Mouse (Mus musculus) neural tube, embryonic 14.5 days (tissue): ENCODE measurements around the gene Tnip1. TPM values are rescaled to one million over a fixed set of nuclear protein-coding genes. Genes with fewer than 3 reads are reported as not detected.

Experiments
- ATAC-seq: fragments of 200-750 bp; cut with Nextera tagmentation; 2 replicates; pipeline ENCODE4 v1.8.0; 2017; ENCODE audit warnings: low read depth, mild to moderate bottlenecking, moderate TSS enrichment, moderate library complexity
- H3K27ac ChIP-seq: fragments of 300-500 bp; sonication (generic); 2 replicates; pipeline ENCODE4 v1.5.1; 2014; ENCODE audit warnings: low read depth, mild to moderate bottlenecking, control low read depth, low read length, moderate library complexity, mixed read lengths
- H3K27me3 ChIP-seq: fragments of 300-500 bp; sonication (generic); 2 replicates; pipeline ENCODE4 v1.6.1; 2014; ENCODE audit warnings: low read length; ENCODE audit not compliant: control insufficient read depth, insufficient read depth
- H3K36me3 ChIP-seq: fragments of 300-500 bp; sonication (generic); 2 replicates; pipeline ENCODE4 v1.6.1; 2014; ENCODE audit warnings: low read length, mixed read lengths; ENCODE audit not compliant: control insufficient read depth, insufficient read depth
- H3K4me1 ChIP-seq: fragments of 300-500 bp; sonication (generic); 2 replicates; pipeline ENCODE4 v1.6.1; 2014; ENCODE audit warnings: low read length; ENCODE audit not compliant: control insufficient read depth, insufficient read depth
- H3K4me2 ChIP-seq: fragments of 300-500 bp; sonication (generic); 2 replicates; pipeline ENCODE4 v1.6.1; 2014; ENCODE audit warnings: mild to moderate bottlenecking, low read depth, low read length, control low read depth
- H3K4me3 ChIP-seq: fragments of 300-500 bp; sonication (generic); 2 replicates; pipeline ENCODE4 v1.5.1; 2014; ENCODE audit warnings: low read depth, low read length, control low read depth, mixed read lengths
- H3K9ac ChIP-seq: fragments of 300-500 bp; sonication (generic); replicated peaks from 2 replicates; pipeline ENCODE4 v1.6.1; 2014; ENCODE audit warnings: low read depth, mild to moderate bottlenecking, control low read depth, low read length, mixed read lengths
- H3K9me3 ChIP-seq: fragments of 300-500 bp; sonication (generic); 2 replicates; pipeline ENCODE4 v1.6.1; 2016; ENCODE audit warnings: low read length; ENCODE audit not compliant: control insufficient read depth
- WGBS: fragments of 180-500 bp; shearing (Covaris S2); extraction: QIAGEN DNeasy Blood & Tissue Kit; methylation state at CpG from one replicate; pipeline ENCODE4 v1.1.7; 2014; 5-methylcytosine and 5-hydroxymethylcytosine counted together
- polyA plus RNA-seq: library from polyadenylated mRNA; unstranded; fragments of >200 nt; fragmentation: Nextera tagmentation; extraction: Ambion mirVana; gene quantifications from 2 replicates; pipeline ENCODE4 v1.2.1, GENCODE M21; 2014

Tnip1 gene
- polyA plus RNA-seq, 1 experiment from 2014 or later, result 16.1 TPM

DNA sequence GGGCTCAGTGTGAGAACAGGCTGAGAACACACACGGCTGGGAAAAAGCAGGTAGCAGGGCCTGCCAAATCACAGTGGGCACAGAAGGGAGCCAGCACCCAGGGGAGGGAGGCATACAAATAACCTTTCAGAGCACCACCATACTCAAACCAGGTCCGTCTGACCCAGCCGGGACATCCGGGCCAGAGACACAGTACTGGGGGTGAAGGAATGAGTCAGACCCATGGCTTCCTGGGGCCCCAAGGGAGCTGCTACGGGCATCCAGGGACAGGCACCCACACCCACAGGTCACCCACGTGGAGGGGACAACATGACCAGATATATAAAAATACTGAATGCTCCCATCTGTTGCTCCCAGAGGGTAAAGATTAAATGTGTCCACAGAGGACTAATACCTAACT, 10.1 kb downstream of the Tnip1 start:
- no peaks in the 10 kb centered on the region for H3K9me3 ChIP-seq
- no peak for ATAC-seq
- no peak overlapping the region for H3K4me3 ChIP-seq
- no peak overlapping the region for H3K9ac ChIP-seq
- no peaks in the 10 kb centered on the region for H3K36me3 ChIP-seq
- no peaks in the 10 kb centered on the region for H3K27me3 ChIP-seq
- 0 out of 2 replicates have a peak, but pooled peaks cover 4% of the 10 kb centered on the region for H3K4me1 ChIP-seq
- WGBS, result 78% methylated on average over 6 of the region's 6 CpGs
- no peak overlapping the region for H3K4me2 ChIP-seq
- no peak overlapping the region for H3K27ac ChIP-seq

DNA sequence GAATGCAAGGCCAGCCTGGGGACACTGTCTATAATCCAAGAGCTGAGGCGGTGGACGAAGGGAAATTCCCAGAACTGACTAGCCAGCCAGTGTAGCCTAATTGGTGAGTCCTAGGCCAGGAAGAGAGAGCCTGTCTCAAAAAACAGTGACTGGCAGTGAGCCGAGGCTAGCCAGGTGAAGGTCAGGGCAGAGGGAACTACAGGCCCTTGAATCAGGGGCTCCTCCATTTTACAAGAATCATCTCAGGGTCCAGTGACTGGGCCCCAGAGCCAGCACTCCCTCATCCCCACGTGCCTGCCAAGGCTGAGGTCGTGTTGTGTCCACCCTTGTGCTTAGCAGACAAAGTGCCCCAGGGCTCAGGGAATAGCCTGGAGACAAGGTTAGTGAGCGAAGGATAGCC, 12.0 kb downstream of the Tnip1 start:
- WGBS, result 81% methylated on average over 6 of the region's 6 CpGs
- no peak overlapping the region for H3K9ac ChIP-seq

DNA sequence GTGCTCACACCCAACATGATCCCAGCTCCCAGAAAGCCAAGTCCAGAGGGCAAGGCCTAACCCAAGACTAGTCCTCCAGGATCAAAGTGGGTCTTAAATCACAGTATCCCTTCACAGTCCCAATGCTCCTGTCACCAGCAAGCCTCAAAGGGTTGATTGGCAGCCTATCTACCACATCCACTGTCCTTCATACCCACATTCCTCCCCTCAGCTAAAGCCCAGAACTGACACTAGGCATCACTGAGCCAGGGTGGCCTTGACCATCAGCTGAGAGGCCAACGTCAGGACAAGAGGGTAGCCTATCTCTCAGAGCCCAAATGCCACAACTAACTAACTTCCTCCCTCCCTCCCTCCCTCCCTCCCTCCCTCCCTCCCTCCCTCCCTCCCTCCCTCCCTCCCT, 13.0 kb downstream of the Tnip1 start:
- no peak overlapping the region for H3K27ac ChIP-seq
- no peak overlapping the region for H3K9ac ChIP-seq
- H3K4me2 ChIP-seq, result no peak overlapping the region
- H3K9me3 ChIP-seq, result no peaks in the 10 kb centered on the region
- no peaks in the 10 kb centered on the region for H3K36me3 ChIP-seq
- 0 out of 2 replicates have a peak, but pooled peaks cover 1% of the 10 kb centered on the region for H3K4me1 ChIP-seq
- no peaks in the 10 kb centered on the region for H3K27me3 ChIP-seq
- no peak for ATAC-seq
- WGBS, result 95% methylated on average over 1 of the region's 1 CpGs
- no peak overlapping the region for H3K4me3 ChIP-seq

More for the DNA sequence above, 12.0 kb downstream of the Tnip1 start:
- H3K9me3 ChIP-seq, result no peaks in the 10 kb centered on the region
- H3K4me1 ChIP-seq, result 0 out of 2 replicates have a peak, but pooled peaks cover 4% of the 10 kb centered on the region
- H3K36me3 ChIP-seq, result no peaks in the 10 kb centered on the region
- no peak overlapping the region for H3K4me2 ChIP-seq
- ATAC-seq, result no peak
- H3K27ac ChIP-seq, result no peak overlapping the region
- H3K27me3 ChIP-seq, result no peaks in the 10 kb centered on the region
- H3K4me3 ChIP-seq, result no peak overlapping the region

DNA sequence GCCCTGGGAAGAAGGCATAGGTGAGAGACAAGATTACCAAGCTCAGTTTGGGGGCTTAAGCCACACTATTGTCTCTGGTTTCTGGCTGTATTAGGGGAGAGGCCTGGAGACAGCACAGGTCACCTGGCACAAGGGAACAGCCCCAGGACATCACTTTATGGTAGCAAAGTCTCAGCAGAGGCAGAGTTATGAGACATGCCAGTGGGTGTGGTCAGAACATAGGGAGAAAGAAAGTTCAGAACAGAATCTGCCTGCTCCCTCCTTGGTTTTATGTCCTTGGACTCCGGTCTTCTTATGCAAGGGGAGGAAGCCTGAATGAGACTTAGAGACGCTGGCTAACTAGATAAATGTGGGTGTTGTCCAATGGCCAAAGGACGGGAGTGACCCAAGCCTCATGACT, 18.0 kb downstream of the Tnip1 start:
- Histone ChIP-seq H3K27ac (no peak overlapping the region), H3K36me3 (no peaks in the 10 kb centered on the region), H3K4me3 (no peak overlapping the region), H3K9me3 (no peaks in the 10 kb centered on the region), H3K9ac (no peak overlapping the region), H3K4me1 (no peaks in the 10 kb centered on the region), H3K4me2 (no peak overlapping the region), H3K27me3 (no peaks in the 10 kb centered on the region)
- ATAC-seq, result no peak
- WGBS, result 83% methylated on average over 3 of the region's 3 CpGs

DNA sequence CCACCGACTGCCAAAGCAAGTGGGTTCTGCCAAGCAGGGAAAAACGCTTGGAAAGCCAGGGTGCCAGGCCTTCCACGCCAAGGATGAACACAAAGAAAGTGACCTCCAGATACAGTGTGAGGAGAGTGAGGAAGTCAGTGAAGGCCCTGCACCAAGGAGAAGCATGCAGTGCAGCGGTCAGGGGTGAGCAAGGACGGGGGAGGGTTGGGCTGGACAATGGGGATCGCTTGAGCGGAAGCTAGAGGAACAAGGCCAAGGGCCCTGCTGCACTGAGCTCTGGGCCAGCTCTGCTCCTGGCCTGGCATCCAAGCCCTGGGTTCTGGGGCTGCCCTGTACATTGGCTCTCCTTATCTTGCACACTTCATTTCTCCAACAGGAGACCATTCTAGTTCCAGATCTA, 22.7 kb downstream of the Tnip1 start:
- Histone ChIP-seq H3K27me3 (no peaks in the 10 kb centered on the region), H3K4me3 (no peak overlapping the region), H3K9ac (no peak overlapping the region), H3K27ac (no peak overlapping the region), H3K36me3 (0 out of 2 replicates have a peak, but pooled peaks cover 4% of the 10 kb centered on the region), H3K4me1 (0 out of 2 replicates have a peak, but pooled peaks cover 2% of the 10 kb centered on the region), H3K4me2 (no peak overlapping the region), H3K9me3 (no peaks in the 10 kb centered on the region)
- no peak for ATAC-seq
- 78% methylated on average over 7 of the region's 7 CpGs for WGBS

DNA sequence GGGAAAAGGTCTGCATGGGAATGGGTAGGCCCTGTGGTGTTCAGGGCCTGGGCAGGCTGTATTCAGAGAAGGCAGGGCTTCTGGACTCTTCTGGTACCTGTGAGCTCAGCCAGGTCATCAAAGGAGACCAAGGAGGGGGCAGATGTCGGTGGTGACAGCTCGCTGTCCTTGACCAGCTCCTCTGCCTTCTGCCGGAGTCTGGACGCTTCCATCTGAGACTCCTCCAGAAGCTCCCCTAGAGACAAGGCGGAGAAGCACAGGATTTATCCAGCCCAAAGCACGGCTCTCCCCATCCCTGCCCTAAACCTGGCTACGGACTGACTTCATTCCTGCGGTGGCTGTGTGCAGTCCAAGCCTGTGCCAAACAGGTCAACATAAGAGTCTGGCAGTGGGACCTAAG, 23.2 kb downstream of the Tnip1 start:
- ATAC-seq, result no peak

DNA sequence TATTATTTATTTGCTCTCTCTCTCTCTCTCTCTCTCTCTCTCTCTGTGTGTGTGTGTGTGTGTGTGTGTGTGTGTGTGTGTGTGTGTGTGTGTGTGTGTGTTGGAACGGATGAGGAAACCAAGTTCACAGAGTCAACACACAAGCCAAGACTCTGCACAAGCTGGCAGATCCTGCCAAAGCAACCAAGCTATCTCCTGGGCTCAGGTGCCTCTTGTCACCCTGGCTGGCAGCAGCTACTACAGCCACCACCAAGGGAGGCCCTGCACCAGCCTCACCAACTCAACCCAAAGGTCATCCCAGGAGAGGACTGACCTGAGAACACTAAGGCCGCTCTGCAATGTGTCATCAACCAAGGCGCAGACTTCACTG, 26.0 kb downstream of the Tnip1 start:
- no peak overlapping the region for H3K9ac ChIP-seq
- 0 out of 2 replicates have a peak, but pooled peaks cover 2% of the 10 kb centered on the region for H3K4me1 ChIP-seq
- WGBS, result 87% methylated on average over 3 of the region's 3 CpGs
- no peak overlapping the region for H3K4me3 ChIP-seq
- 0 out of 2 replicates have a peak, but pooled peaks cover 4% of the 10 kb centered on the region for H3K36me3 ChIP-seq
- H3K27ac ChIP-seq, result no peak overlapping the region
- no peak for ATAC-seq
- no peaks in the 10 kb centered on the region for H3K27me3 ChIP-seq
- H3K9me3 ChIP-seq, result no peaks in the 10 kb centered on the region
- no peak overlapping the region for H3K4me2 ChIP-seq

More for the DNA sequence above, 23.2 kb downstream of the Tnip1 start:
- WGBS, result 92% methylated on average over 8 of the region's 8 CpGs
- H3K27me3 ChIP-seq, result no peaks in the 10 kb centered on the region
- H3K4me1 ChIP-seq, result 0 out of 2 replicates have a peak, but pooled peaks cover 2% of the 10 kb centered on the region
- 0 out of 2 replicates have a peak, but pooled peaks cover 4% of the 10 kb centered on the region for H3K36me3 ChIP-seq
- H3K9ac ChIP-seq, result no peak overlapping the region
- no peaks in the 10 kb centered on the region for H3K9me3 ChIP-seq
- no peak overlapping the region for H3K27ac ChIP-seq
- no peak overlapping the region for H3K4me2 ChIP-seq
- H3K4me3 ChIP-seq, result no peak overlapping the region

DNA sequence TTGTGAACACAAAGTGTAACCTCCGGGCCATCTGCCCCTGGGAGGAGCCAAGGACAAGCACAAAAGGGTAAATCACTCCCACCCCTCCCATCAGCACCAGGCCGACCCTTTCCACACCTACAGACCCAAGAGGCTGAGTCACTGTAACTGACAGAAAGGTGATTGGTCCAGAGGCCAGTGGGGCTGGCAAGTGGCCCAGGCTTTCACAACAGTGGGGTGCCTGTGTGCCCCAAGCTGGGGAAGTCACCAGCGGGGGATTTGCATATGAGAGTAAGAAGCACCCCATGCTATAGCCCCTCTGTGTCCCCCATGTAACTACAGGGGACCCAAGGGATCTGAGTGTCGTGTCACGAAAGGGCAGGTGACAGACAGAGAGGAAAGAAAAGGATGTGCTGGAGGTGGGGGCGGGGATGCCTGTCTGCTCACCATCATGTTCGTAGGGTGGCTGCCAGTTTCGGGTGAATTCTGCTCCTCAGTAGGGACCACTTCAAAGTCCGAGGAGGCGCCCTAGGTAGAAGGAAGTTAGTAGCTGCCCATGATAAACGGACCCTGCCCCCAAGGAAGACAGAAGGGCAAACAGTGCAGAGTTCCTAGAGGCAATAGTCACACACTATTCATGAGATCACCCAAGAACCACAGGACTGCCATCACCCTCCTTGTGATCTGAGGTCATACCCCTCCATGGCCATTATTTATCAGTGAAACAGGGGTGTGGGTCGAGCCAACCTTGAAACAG, 26.5 kb downstream of the Tnip1 start:
- no peak for ATAC-seq
- 34% methylated on average over 12 of the region's 12 CpGs for WGBS
- H3K36me3 ChIP-seq, result 0 out of 2 replicates have a peak, but pooled peaks cover 4% of the 10 kb centered on the region
- H3K4me1 ChIP-seq, result 0 out of 2 replicates have a peak, but pooled peaks cover 2% of the 10 kb centered on the region
- no peaks in the 10 kb centered on the region for H3K9me3 ChIP-seq
- H3K4me2 ChIP-seq, result no peak overlapping the region
- no peak overlapping the region for H3K9ac ChIP-seq
- H3K27ac ChIP-seq, result no peak overlapping the region
- H3K4me3 ChIP-seq, result no peak overlapping the region
- H3K27me3 ChIP-seq, result no peaks in the 10 kb centered on the region

DNA sequence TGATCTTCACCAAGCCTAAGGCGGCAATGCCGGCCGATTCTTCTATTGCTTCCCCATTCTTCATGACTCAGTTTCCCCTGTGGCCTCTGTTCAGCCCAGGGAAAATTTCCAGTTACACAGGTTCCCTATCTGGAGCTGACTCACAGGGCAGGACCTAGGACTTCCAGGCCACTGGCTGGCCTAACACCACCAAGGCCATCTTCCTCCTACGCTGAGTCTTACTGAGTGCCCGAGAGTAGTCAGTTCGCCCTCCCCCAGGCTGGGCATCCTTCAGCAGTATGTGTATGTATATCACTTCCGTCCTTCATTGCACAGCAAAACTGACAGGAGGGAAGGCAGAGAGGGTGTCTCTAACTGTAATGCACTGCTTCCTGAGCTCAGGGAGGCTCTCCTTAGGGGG, 28.5 kb downstream of the Tnip1 start:
- Histone ChIP-seq H3K4me1 (0 out of 2 replicates have a peak, but pooled peaks cover 2% of the 10 kb centered on the region), H3K9me3 (no peaks in the 10 kb centered on the region), H3K4me3 (no peak overlapping the region), H3K27me3 (no peaks in the 10 kb centered on the region), H3K4me2 (no peak overlapping the region), H3K36me3 (0 out of 2 replicates have a peak, but pooled peaks cover 4% of the 10 kb centered on the region), H3K27ac (no peak overlapping the region), H3K9ac (no peak overlapping the region)
- 93% methylated on average over 7 of the region's 7 CpGs for WGBS
- ATAC-seq, result no peak
